Mouse (Mus musculus) CH12.LX (cell line): ENCODE results near the gene Trat1.

Experiments
- CHD2 ChIP-seq: IDR thresholded peaks from 2 replicates; pipeline ENCODE4 v1.6.1; 2011; ENCODE audit warnings: low read length, improper control_type of control experiment
- CTCF ChIP-seq, 2 experiments: IDR thresholded peaks in 1 of 2; conservative IDR thresholded peaks in 1 of 2; 2 replicates each; pipeline ENCODE4 v1.5.1; 2011 to 2012; ENCODE audit warnings: low read depth in 2 of 2, low read length in 2 of 2, improper control_type of control experiment in 1 of 2, inconsistent platforms in 1 of 2, mild to moderate bottlenecking in 1 of 2, moderate library complexity in 1 of 2
- E2F4 ChIP-seq: IDR thresholded peaks from 2 replicates; pipeline ENCODE4 v1.6.1; 2011; ENCODE audit warnings: low read depth, low read length, improper control_type of control experiment; ENCODE audit not compliant: insufficient replicate concordance
- EP300 ChIP-seq: IDR thresholded peaks from 2 replicates; pipeline ENCODE4 v1.6.1; 2011; ENCODE audit warnings: low read length, improper control_type of control experiment
- ETS1 ChIP-seq: conservative IDR thresholded peaks from 2 replicates; pipeline ENCODE4 v1.6.1; 2012; ENCODE audit warnings: low read depth, mild to moderate bottlenecking, inconsistent platforms, low read length, improper control_type of control experiment, moderate library complexity
- MAFK ChIP-seq: IDR thresholded peaks from 2 replicates; pipeline ENCODE4 v1.6.1; 2011; ENCODE audit warnings: low read length, improper control_type of control experiment; ENCODE audit not compliant: insufficient replicate concordance
- MEF2A ChIP-seq: IDR thresholded peaks from 2 replicates; pipeline ENCODE4 v1.6.1; 2014; ENCODE audit warnings: low read depth, mild to moderate bottlenecking, inconsistent platforms, low read length, improper control_type of control experiment, borderline replicate concordance
- POLR2A ChIP-seq: IDR thresholded peaks from 2 replicates; pipeline ENCODE4 v1.6.1; 2011; ENCODE audit warnings: low read depth, mild to moderate bottlenecking, improper control_type of control experiment, low read length
- TCF12 ChIP-seq: IDR thresholded peaks from 2 replicates; pipeline ENCODE4 v1.6.1; 2014; ENCODE audit warnings: low read depth, mild to moderate bottlenecking, inconsistent platforms, low read length, improper control_type of control experiment
- USF1 ChIP-seq: IDR thresholded peaks from 2 replicates; pipeline ENCODE4 v1.6.1; 2014; ENCODE audit warnings: low read depth, mild to moderate bottlenecking, inconsistent platforms, low read length, improper control_type of control experiment
- USF2 ChIP-seq: conservative IDR thresholded peaks from 2 replicates; pipeline ENCODE4 v1.6.1; 2011; ENCODE audit warnings: low read depth, low read length, improper control_type of control experiment
- ZKSCAN1 ChIP-seq: IDR thresholded peaks from 2 replicates; pipeline ENCODE4 v1.6.1; 2012; ENCODE audit warnings: low read depth, inconsistent platforms, low read length, improper control_type of control experiment, borderline replicate concordance

DNA sequence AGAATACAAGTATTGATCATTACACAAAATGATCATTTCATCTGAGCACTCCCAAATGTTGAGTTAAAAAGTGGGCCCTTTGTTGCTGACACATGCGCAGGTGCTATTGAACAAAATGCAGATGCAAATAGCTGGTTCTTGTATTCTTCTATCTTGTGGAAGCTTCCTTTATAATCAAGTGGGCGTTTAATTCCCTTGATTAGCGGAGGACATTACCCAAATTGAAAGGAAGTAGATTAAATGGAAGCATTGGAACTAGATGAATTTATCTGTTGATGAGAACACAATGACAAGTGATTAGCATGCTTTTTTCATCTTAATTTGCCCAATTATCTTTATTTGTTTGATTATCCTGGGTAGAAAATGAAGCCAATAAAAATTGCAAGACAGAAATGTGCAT, 51.6 kb downstream of the Trat1 start:
- no peak for TF ChIP-seq POLR2A
- no peak for TF ChIP-seq CTCF (conservative IDR thresholded peaks at IDR 0.05 in 1 of 2, IDR thresholded peaks at IDR 0.05 in 1 of 2; ENCODE audit: low read depth in 2 of 2, low read length in 2 of 2)
- TF ChIP-seq USF1 = no peak
- no peak for TF ChIP-seq MAFK
- no peak for TF ChIP-seq CHD2
- TF ChIP-seq ZKSCAN1 = no peak
- TF ChIP-seq MEF2A = no peak
- no peak for TF ChIP-seq E2F4
- TF ChIP-seq TCF12 = no peak
- no peak for TF ChIP-seq USF2
- no peak for TF ChIP-seq EP300
- TF ChIP-seq ETS1 = no peak
